Mouse (Mus musculus) forebrain, embryonic 13.5 days (tissue): ENCODE results near the gene Eloa. TPM values are rescaled to one million over a fixed set of nuclear protein-coding genes. Genes with fewer than 3 reads are reported as not detected.

Experiments
- ATAC-seq: fragments of 200-750 bp; cut with Nextera tagmentation; 2 replicates; pipeline ENCODE4 v1.8.0; 2017
- H3K27ac ChIP-seq: fragments of 300-500 bp; sonication (generic); 2 replicates; pipeline ENCODE4 v1.5.1; 2015; ENCODE audit warnings: inconsistent platforms, mild to moderate bottlenecking, moderate library complexity
- H3K27me3 ChIP-seq: fragments of 300-500 bp; sonication (generic); 2 replicates; pipeline ENCODE4 v1.6.1; 2015; ENCODE audit warnings: mild to moderate bottlenecking, inconsistent platforms
- H3K36me3 ChIP-seq: fragments of 300-500 bp; sonication (generic); 2 replicates; pipeline ENCODE4 v1.6.1; 2015; ENCODE audit warnings: mild to moderate bottlenecking, inconsistent platforms; ENCODE audit not compliant: poor library complexity, severe bottlenecking
- H3K4me1 ChIP-seq: fragments of 300-500 bp; sonication (generic); 2 replicates; pipeline ENCODE4 v1.6.1; 2015; ENCODE audit warnings: inconsistent platforms
- H3K4me2 ChIP-seq: fragments of 300-500 bp; sonication (generic); 2 replicates; pipeline ENCODE4 v1.6.1; 2015; ENCODE audit warnings: inconsistent platforms, mild to moderate bottlenecking, moderate library complexity
- H3K4me3 ChIP-seq: fragments of 300-500 bp; sonication (generic); 2 replicates; pipeline ENCODE4 v1.5.1; 2015; ENCODE audit warnings: mild to moderate bottlenecking, inconsistent platforms
- H3K9ac ChIP-seq: fragments of 300-500 bp; sonication (generic); 2 replicates; pipeline ENCODE4 v1.6.1; 2015; ENCODE audit warnings: mild to moderate bottlenecking, inconsistent platforms
- H3K9me3 ChIP-seq: fragments of 300-500 bp; sonication (generic); replicated peaks from 2 replicates; pipeline ENCODE4 v1.6.1; 2016; ENCODE audit warnings: inconsistent platforms
- WGBS: fragments of 180-500 bp; shearing (Covaris S2); methylation state at CpG from one replicate; pipeline ENCODE4 v1.1.7; 2015; 5-methylcytosine and 5-hydroxymethylcytosine counted together
- polyA plus RNA-seq: library from polyadenylated mRNA; unstranded; fragments of >200 nt; fragmentation: Nextera tagmentation; extraction: Ambion mirVana; gene quantifications from 2 replicates; pipeline ENCODE4 v1.2.1, GENCODE M21; 2015

The Eloa gene
- polyA plus RNA-seq, 1 experiment from 2014 or later = 29.1 TPM

DNA sequence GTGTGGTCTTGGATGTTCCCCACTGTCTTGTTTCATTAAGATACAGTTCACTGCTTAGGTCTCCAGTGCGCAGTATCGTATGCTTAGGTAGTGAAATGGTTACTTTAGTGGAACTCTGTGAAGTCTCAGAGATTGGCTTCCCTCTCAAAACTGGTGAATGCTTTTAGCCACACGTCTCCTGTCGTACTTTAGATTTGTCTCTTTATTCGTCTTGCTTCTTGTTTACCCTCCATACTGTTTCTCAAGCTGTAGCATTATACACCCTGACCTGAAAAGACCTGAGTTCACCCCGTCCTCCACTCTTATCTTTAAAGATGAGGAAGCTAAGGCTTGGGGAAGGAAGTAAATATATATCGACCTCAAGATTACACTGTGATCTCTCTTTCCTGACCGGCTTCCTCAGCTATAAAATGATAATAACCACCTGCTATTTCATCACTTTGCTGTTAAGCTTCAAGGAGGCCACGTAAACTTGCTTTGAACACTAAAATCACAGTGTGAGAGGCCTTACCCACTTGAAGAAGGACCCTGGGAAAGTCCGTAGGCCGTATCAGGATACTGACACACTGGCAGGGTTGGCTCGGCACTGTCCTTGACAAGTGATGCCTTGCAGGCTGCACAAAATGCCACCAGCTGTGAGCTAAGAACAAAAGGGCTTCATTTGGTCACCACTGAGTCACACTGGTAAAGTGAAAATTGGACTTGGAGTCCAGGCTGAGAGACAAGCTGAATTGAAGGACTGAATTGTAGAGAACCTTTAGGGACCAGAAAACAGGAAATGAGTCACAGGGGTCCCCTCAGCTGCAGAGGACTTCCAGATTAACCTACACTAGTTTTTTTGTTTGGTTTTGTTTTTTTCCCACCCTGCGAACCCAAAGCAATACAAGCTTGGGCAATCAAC is 48.4 kb downstream of the Eloa start:
- 76% methylated on average over 13 of the region's 13 CpGs for WGBS
- no peak for ATAC-seq
- no peaks in the 10 kb centered on the region for H3K27me3 ChIP-seq
- peaks cover 15% of the 10 kb centered on the region for H3K4me1 ChIP-seq
- no peaks in the 10 kb centered on the region for H3K9me3 ChIP-seq
- H3K36me3 ChIP-seq = peaks cover 61% of the 10 kb centered on the region
- no peak overlapping the region; the same call in 1 of the 2 replicates for H3K27ac ChIP-seq
- peak overlapping the region; percentile 96; the same call in 1 of the 2 replicates for H3K9ac ChIP-seq
- peak overlapping the region; percentile 99 for H3K4me2 ChIP-seq
- peak overlapping the region; percentile 100 for H3K4me3 ChIP-seq

DNA sequence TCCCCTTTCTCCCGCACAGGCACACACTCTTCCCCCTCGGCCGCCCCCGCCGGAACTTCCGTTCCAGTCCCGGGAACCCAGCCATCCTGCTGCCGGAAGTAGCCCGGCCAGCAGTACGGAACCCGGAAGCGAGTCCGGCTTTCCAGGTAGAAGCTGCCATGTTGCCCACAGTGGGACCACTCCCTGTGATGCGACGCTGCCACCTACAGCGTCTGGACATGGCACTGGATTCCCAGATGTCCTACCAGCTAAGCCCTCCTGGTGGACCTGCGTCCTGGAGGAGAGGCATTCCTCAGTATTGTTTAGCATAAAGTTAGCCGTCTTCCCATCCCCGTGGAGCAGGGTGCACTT is 49.0 kb downstream of the Eloa start, which contains the start of gene Lypla2:
Lypla2 (minus strand) TSS at position 71 of the 351 bp plus-strand sequence.
- H3K27ac ChIP-seq = peak within 1 kb of the TSS; percentile 44
- H3K9ac ChIP-seq = peak within 1 kb of the TSS; percentile 96
- H3K9me3 ChIP-seq = no peaks in the 10 kb centered on the region
- peak; percentile 90 for ATAC-seq
- H3K36me3 ChIP-seq = peaks cover 67% of the 10 kb centered on the region
- peak within 1 kb of the TSS; percentile 99 for H3K4me2 ChIP-seq
- H3K4me1 ChIP-seq = peaks cover 15% of the 10 kb centered on the region
- H3K27me3 ChIP-seq = no peaks in the 10 kb centered on the region
- peak within 1 kb of the TSS; percentile 100 for H3K4me3 ChIP-seq
- under 1% methylated on average over 19 of the region's 19 CpGs for WGBS

DNA sequence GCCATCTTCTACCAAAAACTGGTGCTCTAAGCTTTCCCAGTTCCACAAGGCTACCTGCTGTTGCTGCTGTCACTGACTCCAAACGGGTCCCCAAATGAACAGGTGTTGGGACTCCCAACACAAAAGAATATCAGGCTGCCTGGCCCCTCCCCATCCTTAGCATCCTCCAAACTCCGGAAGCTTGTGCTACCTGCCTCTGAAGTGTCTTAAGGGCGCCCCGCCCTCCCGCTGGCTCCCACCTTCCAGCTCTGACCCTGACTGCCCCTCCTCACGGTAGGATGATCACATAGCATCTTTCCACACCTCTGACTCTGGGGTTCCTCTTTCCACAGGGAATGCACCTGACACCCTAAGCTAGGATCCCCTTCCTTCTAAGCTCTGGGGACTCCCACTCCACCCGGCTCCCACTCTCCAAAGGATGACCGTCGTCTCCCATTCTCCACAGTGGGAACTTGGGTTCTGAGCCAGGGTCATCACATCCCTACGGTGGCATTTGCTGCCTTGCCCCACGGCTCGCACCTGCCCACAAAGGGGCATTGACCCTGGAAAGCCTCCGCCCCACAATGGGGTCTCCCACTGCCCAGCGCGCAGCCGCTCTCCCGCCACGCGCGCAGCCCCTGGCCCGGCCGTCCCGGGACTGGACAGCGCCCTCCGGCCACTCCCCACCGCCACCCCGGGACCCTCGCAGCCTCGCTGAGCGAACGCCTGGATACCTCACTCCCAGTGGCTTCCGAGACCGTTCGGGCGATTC is 49.6 kb downstream of the Eloa start:
- Histone ChIP-seq H3K27ac (peak overlapping the region; percentile 44), H3K27me3 (no peaks in the 10 kb centered on the region), H3K9ac (peak overlapping the region; percentile 96), H3K36me3 (peaks cover 69% of the 10 kb centered on the region), H3K4me3 (peak overlapping the region; percentile 100), H3K4me1 (peaks cover 15% of the 10 kb centered on the region), H3K4me2 (peak overlapping the region; percentile 99), H3K9me3 (no peaks in the 10 kb centered on the region)
- peak; percentile 22 for ATAC-seq
- WGBS = 1% methylated on average over 35 of the region's 35 CpGs

DNA sequence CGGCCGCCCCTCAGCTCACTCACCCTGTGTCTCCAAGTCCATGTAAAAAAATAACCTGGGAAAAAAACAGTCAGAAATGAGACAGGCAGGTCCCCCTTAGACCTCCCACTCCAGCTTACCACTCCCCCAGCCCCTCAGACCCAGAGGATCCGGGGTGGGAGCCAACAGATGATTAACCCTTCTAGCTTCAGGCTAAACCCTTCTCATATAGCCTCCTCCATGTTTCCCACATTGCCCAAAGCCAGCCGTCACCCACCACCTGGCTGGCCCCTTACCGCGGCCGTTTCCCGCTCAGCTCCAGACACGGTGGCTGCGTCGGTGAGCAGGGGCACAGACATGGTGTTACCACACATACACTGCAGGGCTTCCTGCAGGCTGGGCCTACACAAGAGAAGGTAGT is 51.0 kb downstream of the Eloa start:
- H3K36me3 ChIP-seq = peaks cover 69% of the 10 kb centered on the region
- H3K4me2 ChIP-seq = peak overlapping the region; percentile 99
- H3K9me3 ChIP-seq = no peaks in the 10 kb centered on the region
- ATAC-seq = no peak
- H3K4me3 ChIP-seq = peak overlapping the region; percentile 100
- no peak overlapping the region for H3K27ac ChIP-seq
- H3K27me3 ChIP-seq = no peaks in the 10 kb centered on the region
- no peak overlapping the region for H3K9ac ChIP-seq
- WGBS = 90% methylated on average over 11 of the region's 11 CpGs
- H3K4me1 ChIP-seq = peaks cover 15% of the 10 kb centered on the region

DNA sequence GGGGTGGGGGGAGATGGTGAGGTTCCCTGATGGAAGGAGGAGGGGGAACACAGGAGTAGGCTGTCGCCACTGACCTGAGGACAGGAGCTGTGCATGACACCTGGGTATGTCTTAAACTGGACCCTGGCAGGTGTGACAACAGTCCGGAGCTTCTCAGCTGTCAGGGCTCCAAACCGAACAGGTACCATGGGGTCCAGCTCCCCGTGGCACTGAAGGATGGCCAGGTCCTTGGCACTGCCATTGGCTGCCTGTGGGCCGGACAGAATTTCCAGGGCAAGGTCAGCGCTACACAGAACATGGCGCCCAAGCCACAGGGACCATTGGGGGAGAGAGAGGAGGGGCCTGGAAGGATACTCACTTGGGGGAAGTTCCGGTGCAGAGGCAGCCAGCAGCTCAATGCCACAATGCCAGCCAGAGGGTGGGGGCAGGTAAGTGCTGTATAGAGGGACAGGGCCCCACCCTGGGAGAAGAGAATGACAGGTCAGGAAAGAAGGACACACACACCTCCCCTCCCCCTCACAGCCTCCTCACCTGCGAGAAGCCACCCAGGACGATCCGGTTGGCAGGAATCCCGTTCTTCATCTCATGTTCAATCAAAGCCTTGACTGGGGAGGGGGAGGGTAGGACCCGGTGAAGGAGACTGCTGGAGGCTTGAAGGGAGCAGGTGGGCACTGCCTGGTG is 52.4 kb downstream of the Eloa start:
- 84% methylated on average over 12 of the region's 13 CpGs for WGBS

DNA sequence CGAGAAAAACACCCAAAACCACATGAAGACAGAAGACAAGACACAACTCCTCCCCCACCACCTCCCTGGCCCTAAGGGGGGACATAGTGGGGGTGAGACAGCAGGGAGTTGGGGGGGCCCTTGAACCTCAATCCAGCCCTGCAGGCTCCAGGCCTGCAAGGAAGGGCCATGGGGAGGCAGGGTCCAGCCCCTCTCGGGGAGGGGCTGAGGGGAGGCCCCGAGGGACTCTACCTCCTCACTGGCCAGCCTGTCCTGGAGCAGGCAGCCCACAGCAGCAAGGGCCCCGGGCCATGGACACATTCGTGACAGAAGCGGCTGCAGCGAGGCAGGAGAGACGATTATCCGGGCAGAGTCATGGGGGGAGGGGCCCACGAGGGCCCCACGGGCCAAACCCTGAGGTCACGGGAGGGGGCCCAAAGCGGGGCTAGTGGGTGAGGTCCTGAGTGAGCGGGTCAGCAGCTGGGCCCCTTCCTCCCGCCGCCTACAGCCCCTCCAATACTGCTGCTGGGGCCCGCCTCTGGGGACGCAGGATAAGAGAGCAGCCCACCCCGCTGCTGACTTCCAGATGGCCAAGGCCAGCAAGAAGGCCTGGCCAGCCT is 53.2 kb downstream of the Eloa start:
- no peak overlapping the region for H3K9ac ChIP-seq
- H3K9me3 ChIP-seq = no peaks in the 10 kb centered on the region
- H3K27me3 ChIP-seq = no peaks in the 10 kb centered on the region
- no peak overlapping the region for H3K4me3 ChIP-seq
- no peak overlapping the region for H3K4me2 ChIP-seq
- peaks cover 30% of the 10 kb centered on the region for H3K4me1 ChIP-seq
- peaks cover 58% of the 10 kb centered on the region for H3K36me3 ChIP-seq
- 83% methylated on average over 17 of the region's 19 CpGs for WGBS
- no peak for ATAC-seq
- H3K27ac ChIP-seq = no peak overlapping the region; the same call in 1 of the 2 replicates

More for the DNA sequence above, 52.4 kb downstream of the Eloa start:
- no peak overlapping the region for H3K9ac ChIP-seq
- H3K4me2 ChIP-seq = no peak overlapping the region
- H3K9me3 ChIP-seq = no peaks in the 10 kb centered on the region
- no peaks in the 10 kb centered on the region for H3K27me3 ChIP-seq
- no peak overlapping the region for H3K4me3 ChIP-seq
- peaks cover 26% of the 10 kb centered on the region for H3K4me1 ChIP-seq
- peaks cover 60% of the 10 kb centered on the region for H3K36me3 ChIP-seq
- no peak for ATAC-seq
- no peak overlapping the region for H3K27ac ChIP-seq

DNA sequence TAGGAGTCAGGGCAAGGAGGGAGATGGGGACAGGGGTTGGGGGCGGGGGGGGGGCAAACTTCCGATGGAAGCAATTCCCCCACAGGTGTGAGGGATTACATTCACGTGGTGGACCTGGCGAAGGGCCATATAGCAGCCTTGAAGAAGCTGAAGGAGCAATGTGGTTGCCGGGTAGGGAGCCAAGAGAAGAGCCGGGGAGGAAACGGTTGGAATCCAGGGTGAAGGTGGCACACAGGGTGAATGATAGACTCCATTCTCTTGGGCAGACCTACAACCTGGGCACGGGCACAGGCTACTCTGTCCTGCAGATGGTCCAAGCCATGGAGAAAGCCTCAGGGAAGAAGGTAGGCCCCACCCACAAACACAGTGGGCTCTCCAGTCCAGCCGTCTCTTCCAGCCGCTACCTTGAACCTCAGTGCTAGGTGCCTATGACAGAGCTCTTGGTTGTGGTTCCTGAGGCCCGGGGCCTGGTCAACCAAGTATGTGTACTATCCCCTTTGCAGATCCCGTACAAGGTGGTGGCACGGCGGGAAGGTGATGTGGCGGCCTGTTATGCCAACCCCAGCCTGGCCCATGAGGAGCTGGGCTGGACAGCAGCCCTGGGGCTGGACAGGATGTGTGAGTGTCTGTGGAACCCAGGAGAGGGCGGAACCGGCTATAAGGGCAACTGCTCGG is 54.3 kb downstream of the Eloa start:
- Histone ChIP-seq H3K27ac (no peak overlapping the region), H3K9me3 (no peaks in the 10 kb centered on the region), H3K4me1 (peaks cover 37% of the 10 kb centered on the region), H3K4me2 (no peak overlapping the region), H3K36me3 (peaks cover 58% of the 10 kb centered on the region), H3K27me3 (no peaks in the 10 kb centered on the region), H3K4me3 (no peak overlapping the region), H3K9ac (no peak overlapping the region)
- 91% methylated on average over 18 of the region's 18 CpGs for WGBS
- ATAC-seq = no peak

DNA sequence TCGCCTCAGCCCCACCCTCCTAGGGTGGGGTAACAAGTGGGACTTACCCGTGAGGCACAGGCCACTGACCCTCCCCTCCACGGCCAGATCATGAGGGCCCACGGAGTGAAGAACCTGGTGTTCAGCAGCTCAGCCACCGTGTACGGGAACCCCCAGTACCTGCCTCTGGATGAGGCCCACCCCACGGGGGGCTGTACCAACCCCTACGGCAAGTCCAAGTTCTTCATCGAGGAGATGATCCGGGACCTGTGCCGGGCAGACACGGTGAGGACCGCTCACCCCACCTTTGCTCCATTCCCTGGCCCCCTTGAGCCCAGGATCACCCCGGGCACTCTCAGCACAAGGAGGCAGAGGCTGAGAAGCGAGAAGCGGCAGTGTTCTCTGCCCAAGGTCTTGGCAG is 55.3 kb downstream of the Eloa start:
- Histone ChIP-seq H3K4me3 (no peak overlapping the region), H3K27ac (no peak overlapping the region), H3K9ac (no peak overlapping the region), H3K4me1 (peaks cover 29% of the 10 kb centered on the region), H3K4me2 (no peak overlapping the region), H3K36me3 (peaks cover 68% of the 10 kb centered on the region), H3K9me3 (no peaks in the 10 kb centered on the region), H3K27me3 (no peaks in the 10 kb centered on the region)
- no peak for ATAC-seq
- 94% methylated on average over 16 of the region's 16 CpGs for WGBS

DNA sequence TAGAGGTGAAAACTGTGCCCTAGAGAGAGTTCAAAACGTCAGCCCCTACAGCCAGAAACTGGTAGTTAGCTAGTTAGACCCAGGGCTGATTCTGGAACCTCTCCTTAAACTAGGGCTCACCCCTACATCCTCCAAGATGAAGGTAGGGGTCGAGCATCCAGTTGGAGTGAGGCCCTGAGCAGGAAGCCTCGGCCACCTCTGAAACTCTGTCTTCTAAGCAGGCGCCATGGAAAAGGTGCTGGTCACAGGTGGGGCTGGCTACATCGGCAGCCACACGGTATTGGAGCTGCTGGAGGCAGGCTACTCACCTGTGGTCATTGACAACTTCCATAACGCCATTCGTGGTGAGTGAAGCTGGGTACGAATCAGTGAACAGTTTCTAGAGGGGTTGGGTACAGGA is 56.5 kb downstream of the Eloa start:
- H3K4me1 ChIP-seq = peaks cover 21% of the 10 kb centered on the region
- no peak for ATAC-seq
- H3K27ac ChIP-seq = no peak overlapping the region
- no peak overlapping the region for H3K9ac ChIP-seq
- no peaks in the 10 kb centered on the region for H3K27me3 ChIP-seq
- H3K4me2 ChIP-seq = no peak overlapping the region; the same call in 1 of the 2 replicates
- no peak overlapping the region for H3K4me3 ChIP-seq
- no peaks in the 10 kb centered on the region for H3K9me3 ChIP-seq
- H3K36me3 ChIP-seq = peaks cover 64% of the 10 kb centered on the region
- 85% methylated on average over 9 of the region's 9 CpGs for WGBS

DNA sequence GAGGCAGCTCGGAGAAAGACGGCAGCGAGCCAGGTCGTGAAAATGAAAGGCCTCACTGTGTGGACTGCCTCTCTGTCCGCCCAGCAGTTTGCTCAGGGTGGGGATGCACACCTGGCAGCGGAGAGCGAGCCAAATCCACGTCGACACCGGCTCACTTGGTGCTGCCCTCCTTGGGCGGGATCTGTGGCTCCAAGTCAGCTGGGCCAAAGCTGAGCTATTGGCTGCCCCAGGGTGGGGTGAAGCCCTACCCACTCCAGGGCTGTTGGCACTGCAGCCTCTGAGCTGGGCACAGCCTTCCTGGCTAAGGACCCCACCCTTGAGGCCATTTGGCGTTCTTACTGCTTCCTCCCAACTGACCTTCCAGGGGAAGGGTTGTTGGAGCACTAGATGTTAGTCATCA is 57.1 kb downstream of the Eloa start:
- 2% methylated on average over 12 of the region's 12 CpGs for WGBS
- H3K4me3 ChIP-seq = peak overlapping the region; percentile 76
- no peak for ATAC-seq
- H3K9me3 ChIP-seq = no peaks in the 10 kb centered on the region
- H3K4me1 ChIP-seq = peaks cover 21% of the 10 kb centered on the region
- peaks cover 63% of the 10 kb centered on the region for H3K36me3 ChIP-seq
- peak overlapping the region; percentile 87 for H3K4me2 ChIP-seq
- no peak overlapping the region; the same call in 1 of the 2 replicates for H3K27ac ChIP-seq
- H3K9ac ChIP-seq = peak overlapping the region; percentile 84
- H3K27me3 ChIP-seq = no peaks in the 10 kb centered on the region
